Mouse (Mus musculus) heart, embryonic 12.5 days (tissue): ENCODE data around the gene Cdr2l. TPM values are rescaled to one million over a fixed set of nuclear protein-coding genes. Genes with fewer than 3 reads are reported as not detected.

Source experiments
- ATAC-seq: fragments of 200-750 bp; cut with Nextera tagmentation; 2 replicates; pipeline ENCODE4 v1.8.0; 2017; ENCODE audit warnings: moderate TSS enrichment, moderate library complexity; ENCODE audit not compliant: insufficient number of reproducible peaks, low FRiP score
- H3K27ac ChIP-seq: fragments of 300-500 bp; sonication (generic); 2 replicates; pipeline ENCODE4 v1.5.1; 2016; ENCODE audit warnings: mild to moderate bottlenecking, moderate library complexity; ENCODE audit not compliant: poor library complexity, severe bottlenecking
- H3K27me3 ChIP-seq: fragments of 300-500 bp; sonication (generic); replicated peaks from 2 replicates; pipeline ENCODE4 v1.6.1; 2016; ENCODE audit warnings: mild to moderate bottlenecking, moderate library complexity
- H3K36me3 ChIP-seq: fragments of 300-500 bp; sonication (generic); 2 replicates; pipeline ENCODE4 v1.6.1; 2016; ENCODE audit warnings: mild to moderate bottlenecking, moderate library complexity
- H3K4me1 ChIP-seq: fragments of 300-500 bp; sonication (generic); replicated peaks from 2 replicates; pipeline ENCODE4 v1.6.1; 2016; ENCODE audit warnings: mild to moderate bottlenecking
- H3K4me2 ChIP-seq: fragments of 300-500 bp; sonication (generic); 2 replicates; pipeline ENCODE4 v1.6.1; 2016; ENCODE audit warnings: mild to moderate bottlenecking, moderate library complexity
- H3K4me3 ChIP-seq: fragments of 300-500 bp; sonication (generic); 2 replicates; pipeline ENCODE4 v1.5.1; 2016; ENCODE audit warnings: mild to moderate bottlenecking
- H3K9ac ChIP-seq: fragments of 300-500 bp; sonication (generic); 2 replicates; pipeline ENCODE4 v1.6.1; 2016; ENCODE audit warnings: mild to moderate bottlenecking, moderate library complexity
- H3K9me3 ChIP-seq: fragments of 300-500 bp; sonication (generic); replicated peaks from 2 replicates; pipeline ENCODE4 v1.6.1; 2016; ENCODE audit warnings: mild to moderate bottlenecking, moderate library complexity
- WGBS: fragments of 180-500 bp; shearing (Covaris S2); methylation state at CpG from one replicate; pipeline ENCODE4 v1.1.7; 2016; 5-methylcytosine and 5-hydroxymethylcytosine counted together
- polyA plus RNA-seq: library from polyadenylated mRNA; unstranded; fragments of >200 nt; fragmentation: Nextera tagmentation; extraction: Ambion mirVana; gene quantifications from 2 replicates; pipeline ENCODE4 v1.2.1, GENCODE M21; 2016

Cdr2l gene
- polyA plus RNA-seq, 1 experiment from 2014 or later = 9.5 TPM

DNA sequence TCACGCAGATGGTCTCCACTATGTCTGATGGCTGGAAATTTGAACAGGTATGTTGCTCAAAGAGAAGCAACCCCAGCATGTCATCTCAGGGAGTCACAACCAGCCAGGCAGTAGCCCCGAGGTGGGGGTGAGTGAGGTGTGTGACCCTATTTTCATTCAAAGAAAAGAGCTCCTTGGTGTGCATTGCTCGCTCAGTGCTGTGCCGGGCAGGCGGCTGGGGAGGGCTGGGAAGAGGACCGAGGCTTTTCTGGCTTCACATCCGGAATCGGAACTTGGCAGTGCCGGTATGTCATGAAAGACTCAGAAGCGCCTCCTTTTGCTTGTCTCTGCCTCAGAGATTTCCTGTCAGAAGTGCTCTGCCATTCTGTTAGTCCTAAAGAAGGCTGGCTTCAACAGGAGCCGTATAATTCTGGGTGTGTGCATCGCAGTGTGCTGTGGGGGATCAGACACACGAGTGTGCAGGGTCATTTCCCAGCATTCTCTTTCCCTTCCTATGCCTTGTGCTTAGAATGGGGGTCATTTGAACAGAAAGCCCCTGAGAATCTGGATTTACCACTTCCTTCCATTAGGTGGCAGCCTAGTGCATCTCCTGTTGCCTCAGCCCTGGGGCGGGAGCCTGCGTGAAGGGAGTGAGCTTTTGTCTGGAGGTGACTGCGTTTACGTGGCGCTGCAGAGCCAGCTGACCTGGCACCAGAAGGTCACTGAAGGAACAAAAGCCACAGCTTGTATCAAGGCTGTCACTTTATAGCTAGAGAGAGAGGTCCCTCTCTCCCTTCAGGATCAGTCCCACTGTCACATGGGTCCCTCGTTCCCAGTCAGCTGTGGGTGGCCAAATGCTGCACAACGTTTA, 46.0 kb downstream of the Cdr2l start:
- Histone ChIP-seq H3K4me3 (no peak overlapping the region), H3K9ac (peak overlapping the region; percentile 6; the same call in 1 of the 2 replicates), H3K36me3 (peaks cover 78% of the 10 kb centered on the region), H3K27me3 (no peaks in the 10 kb centered on the region), H3K4me1 (peaks cover 11% of the 10 kb centered on the region), H3K27ac (peak overlapping the region; percentile 35), H3K9me3 (no peaks in the 10 kb centered on the region), H3K4me2 (0 out of 2 replicates have a peak overlapping the region, but pooled peaks have one; percentile 22)
- WGBS = 34% methylated on average over 20 of the region's 20 CpGs
- ATAC-seq = peak; percentile 69

DNA sequence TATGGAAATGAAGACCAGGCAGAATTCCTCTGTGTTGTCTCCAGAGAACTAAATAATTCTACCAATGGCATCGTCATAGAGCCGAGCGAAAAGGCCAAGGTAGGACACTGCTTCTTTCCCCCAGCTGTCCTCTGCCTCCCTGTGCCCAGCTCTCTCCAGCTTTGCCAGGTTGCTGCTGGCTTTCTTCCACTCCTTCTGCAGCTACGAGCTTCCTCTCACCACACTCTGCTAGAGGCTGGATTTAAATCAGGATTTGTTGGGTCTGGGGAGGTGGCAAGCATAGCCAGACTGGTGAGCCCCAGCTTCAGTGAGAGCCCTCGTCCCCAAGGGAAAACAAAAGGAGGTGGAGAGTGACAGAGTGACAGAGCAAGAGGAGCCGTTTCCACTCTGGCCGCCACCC, 47.6 kb downstream of the Cdr2l start:
- H3K9me3 ChIP-seq = no peaks in the 10 kb centered on the region
- H3K27ac ChIP-seq = no peak overlapping the region
- 83% methylated on average over 7 of the region's 7 CpGs for WGBS
- no peak overlapping the region for H3K9ac ChIP-seq
- H3K4me2 ChIP-seq = no peak overlapping the region
- no peaks in the 10 kb centered on the region for H3K27me3 ChIP-seq
- H3K4me1 ChIP-seq = peaks cover 11% of the 10 kb centered on the region
- no peak overlapping the region for H3K4me3 ChIP-seq
- no peak for ATAC-seq
- H3K36me3 ChIP-seq = peaks cover 76% of the 10 kb centered on the region

GRCm38 (mm10) chr11:115430561-115430960, 48.8 kb downstream of the Cdr2l start:
- 92% methylated on average over 6 of the region's 6 CpGs for WGBS
- Histone ChIP-seq H3K9ac (no peak overlapping the region), H3K27ac (no peak overlapping the region), H3K36me3 (peaks cover 64% of the 10 kb centered on the region), H3K27me3 (no peaks in the 10 kb centered on the region), H3K9me3 (no peaks in the 10 kb centered on the region), H3K4me3 (no peak overlapping the region), H3K4me2 (no peak overlapping the region), H3K4me1 (peaks cover 19% of the 10 kb centered on the region)
- no peak for ATAC-seq

DNA sequence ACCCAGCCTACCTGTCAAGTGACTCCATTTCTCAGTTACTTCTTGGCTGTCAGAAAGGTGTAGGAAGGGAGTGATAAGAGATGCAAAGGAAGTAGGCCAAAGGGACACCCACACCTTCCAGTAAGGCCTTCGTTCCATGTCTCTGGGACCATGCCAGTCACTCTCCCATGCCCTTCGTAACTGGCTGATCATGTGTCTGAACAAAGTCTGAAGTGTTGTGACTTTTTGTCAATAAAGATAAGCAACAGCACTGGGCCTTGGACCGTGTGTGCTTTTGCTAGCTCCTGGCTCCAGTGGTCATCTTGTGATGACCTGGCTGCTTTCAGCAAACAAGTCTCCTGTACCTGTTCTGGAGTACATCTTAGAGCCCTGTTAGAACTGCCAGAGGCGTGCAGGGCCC, 51.1 kb downstream of the Cdr2l start:
- Histone ChIP-seq H3K4me3 (no peak overlapping the region), H3K9me3 (no peaks in the 10 kb centered on the region), H3K4me1 (peaks cover 21% of the 10 kb centered on the region), H3K36me3 (peaks cover 46% of the 10 kb centered on the region), H3K9ac (no peak overlapping the region), H3K27ac (no peak overlapping the region), H3K4me2 (no peak overlapping the region), H3K27me3 (no peaks in the 10 kb centered on the region)
- 68% methylated on average over 4 of the region's 4 CpGs for WGBS
- no peak for ATAC-seq

DNA sequence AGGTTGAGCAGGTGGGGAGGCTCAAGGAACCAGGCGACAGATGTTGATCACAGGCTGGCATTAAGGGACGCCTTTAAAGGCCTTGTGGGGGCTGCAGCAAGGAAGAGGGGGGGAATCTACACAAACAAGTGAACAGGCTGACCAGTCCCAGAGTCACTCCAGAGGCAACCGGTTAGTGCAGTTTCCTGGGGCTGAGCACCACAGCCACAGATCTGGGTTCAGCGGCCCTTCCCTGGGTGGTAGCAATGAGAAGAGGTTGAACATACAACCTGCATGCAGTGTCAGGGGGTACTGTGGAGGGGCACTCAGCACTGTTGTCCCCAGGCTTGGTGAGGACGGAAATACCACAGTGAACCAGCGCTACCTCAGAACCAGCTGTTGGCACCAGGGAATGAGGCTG, 51.6 kb downstream of the Cdr2l start:
- no peak for ATAC-seq
- Histone ChIP-seq H3K27ac (no peak overlapping the region), H3K27me3 (no peaks in the 10 kb centered on the region), H3K4me3 (no peak overlapping the region), H3K36me3 (peaks cover 45% of the 10 kb centered on the region), H3K9me3 (no peaks in the 10 kb centered on the region), H3K4me2 (no peak overlapping the region), H3K4me1 (peaks cover 18% of the 10 kb centered on the region), H3K9ac (no peak overlapping the region)
- 76% methylated on average over 6 of the region's 6 CpGs for WGBS

- H3K27ac ChIP-seq = no peak overlapping the region
- no peak for ATAC-seq
- H3K27me3 ChIP-seq = no peaks in the 10 kb centered on the region
- peaks cover 9% of the 10 kb centered on the region for H3K9me3 ChIP-seq
- H3K4me2 ChIP-seq = peak overlapping the region; percentile 74
- H3K36me3 ChIP-seq = peaks cover 22% of the 10 kb centered on the region
- peaks cover 18% of the 10 kb centered on the region for H3K4me1 ChIP-seq
- peak overlapping the region; percentile 66 for H3K9ac ChIP-seq
- H3K4me3 ChIP-seq = peak overlapping the region; percentile 43
- WGBS = 5% methylated on average over 31 of the region's 31 CpGs
Observed at GRCm38 (mm10) chr11:115435596-115436337, 54.1 kb downstream of the Cdr2l start.

- ATAC-seq = no peak
- WGBS = 78% methylated on average over 5 of the region's 5 CpGs
- H3K4me3 ChIP-seq = no peak overlapping the region
Observed at GRCm38 (mm10) chr11:115437571-115438122, 55.9 kb downstream of the Cdr2l start.

GRCm38 (mm10) chr11:115439326-115439725, 57.6 kb downstream of the Cdr2l start:
- Histone ChIP-seq H3K4me3 (no peak overlapping the region), H3K36me3 (no peaks in the 10 kb centered on the region), H3K9ac (no peak overlapping the region), H3K27ac (no peak overlapping the region), H3K9me3 (peaks cover 9% of the 10 kb centered on the region), H3K27me3 (0 out of 2 replicates have a peak, but pooled peaks cover 6% of the 10 kb centered on the region), H3K4me1 (peaks cover 18% of the 10 kb centered on the region), H3K4me2 (no peak overlapping the region)
- no peak for ATAC-seq
- 80% methylated on average over 3 of the region's 3 CpGs for WGBS

More at GRCm38 (mm10) chr11:115437571-115438122, 55.9 kb downstream of the Cdr2l start:
- H3K27me3 ChIP-seq = 0 out of 2 replicates have a peak, but pooled peaks cover 6% of the 10 kb centered on the region
- H3K4me1 ChIP-seq = peaks cover 18% of the 10 kb centered on the region
- 0 out of 2 replicates have a peak, but pooled peaks cover 4% of the 10 kb centered on the region for H3K36me3 ChIP-seq
- H3K4me2 ChIP-seq = no peak overlapping the region
- H3K27ac ChIP-seq = no peak overlapping the region
- no peak overlapping the region for H3K9ac ChIP-seq
- peaks cover 9% of the 10 kb centered on the region for H3K9me3 ChIP-seq

- Histone ChIP-seq H3K27ac (no peak within 1 kb of the TSS), H3K4me1 (peaks cover 14% of the 10 kb centered on the region), H3K27me3 (0 out of 2 replicates have a peak, but pooled peaks cover 6% of the 10 kb centered on the region), H3K9me3 (peaks cover 9% of the 10 kb centered on the region), H3K4me3 (no peak within 1 kb of the TSS), H3K9ac (no peak within 1 kb of the TSS), H3K36me3 (no peaks in the 10 kb centered on the region), H3K4me2 (no peak within 1 kb of the TSS)
- ATAC-seq = no peak
- WGBS = 84% methylated on average over 9 of the region's 9 CpGs
Observed at GRCm38 (mm10) chr11:115439906-115440595, 58.3 kb downstream of the Cdr2l start, which contains the start of gene Trim80. Gene Trim80, plus strand, starts transcription at chr11:115440545.

GRCm38 (mm10) chr11:115441417-115441816, 59.7 kb downstream of the Cdr2l start:
- Histone ChIP-seq H3K27me3 (0 out of 2 replicates have a peak, but pooled peaks cover 6% of the 10 kb centered on the region), H3K36me3 (no peaks in the 10 kb centered on the region), H3K4me2 (no peak overlapping the region), H3K4me1 (peaks cover 5% of the 10 kb centered on the region), H3K4me3 (no peak overlapping the region), H3K9me3 (peaks cover 9% of the 10 kb centered on the region), H3K9ac (no peak overlapping the region), H3K27ac (no peak overlapping the region)
- ATAC-seq = no peak
- 46% methylated on average over 15 of the region's 15 CpGs for WGBS
